Mouse (Mus musculus): ENCODE measurements around the gene Zc3hav1l. TPM values are rescaled to one million over a fixed set of nuclear protein-coding genes. Genes with fewer than 3 reads are reported as not detected.

Gene Zc3hav1l
- 4.8 and 5.4 TPM in 2 replicates for polyA plus RNA-seq (2015; fragmentation: Nextera tagmentation; extraction: Ambion mirVana)

- no peaks in the 10 kb centered on the region for H3K27me3 ChIP-seq (replicated peaks; ENCODE audit: control insufficient read depth, insufficient read depth, low read length)
- peak within 1 kb of the TSS; percentile 82 for H3K4me3 ChIP-seq (ENCODE audit: low read length)
- H3K9me3 ChIP-seq (ENCODE audit: control insufficient read depth, low read length) = no peaks in the 10 kb centered on the region
- H3K9ac ChIP-seq (ENCODE audit: low read depth, low read length) = peak within 1 kb of the TSS; percentile 98
- peak; percentile 98 for ATAC-seq
- under 1% methylated on average over 69 of the region's 70 CpGs for WGBS
- H3K27ac ChIP-seq (ENCODE audit: low read length) = peak within 1 kb of the TSS; percentile 96
- peaks cover 13% of the 10 kb centered on the region; the same call in 1 of the 2 replicates for H3K36me3 ChIP-seq (ENCODE audit: control insufficient read depth, insufficient read depth, low read length)
- peak within 1 kb of the TSS; percentile 69 for H3K4me2 ChIP-seq (ENCODE audit: low read depth, low read length)
- H3K4me1 ChIP-seq (ENCODE audit: control insufficient read depth, insufficient read depth, low read length) = no peaks in the 10 kb centered on the region
These were observed at the start of gene Zc3hav1l for GRCm38 (mm10) chr6:38298761-38299401. Gene Zc3hav1l, minus strand, starts transcription at chr6:38299259.

GRCm38 (mm10) chr6:38347875-38348274 is 48.8 kb upstream of the Zc3hav1l start:
- no peak overlapping the region for H3K9ac ChIP-seq (ENCODE audit: low read depth, low read length)
- H3K4me3 ChIP-seq (ENCODE audit: low read length) = no peak overlapping the region
- ATAC-seq = no peak
- no peaks in the 10 kb centered on the region for H3K36me3 ChIP-seq (ENCODE audit: control insufficient read depth, insufficient read depth, low read length)
- peaks cover 15% of the 10 kb centered on the region; the same call in 1 of the 2 replicates for H3K4me1 ChIP-seq (ENCODE audit: control insufficient read depth, insufficient read depth, low read length)
- H3K27me3 ChIP-seq (replicated peaks; ENCODE audit: control insufficient read depth, insufficient read depth, low read length) = no peaks in the 10 kb centered on the region; the same call in 1 of the 2 replicates
- 71% methylated on average over 5 of the region's 5 CpGs for WGBS
- H3K27ac ChIP-seq (ENCODE audit: low read length) = no peak overlapping the region
- H3K4me2 ChIP-seq (ENCODE audit: low read depth, low read length) = no peak overlapping the region
- no peaks in the 10 kb centered on the region for H3K9me3 ChIP-seq (ENCODE audit: control insufficient read depth, low read length)

GRCm38 (mm10) chr6:38345796-38346195 is 46.7 kb upstream of the Zc3hav1l start:
- H3K9me3 ChIP-seq (ENCODE audit: control insufficient read depth, low read length) = no peaks in the 10 kb centered on the region
- no peak overlapping the region for H3K4me2 ChIP-seq (ENCODE audit: low read depth, low read length)
- H3K4me1 ChIP-seq (ENCODE audit: control insufficient read depth, insufficient read depth, low read length) = peaks cover 15% of the 10 kb centered on the region; the same call in 1 of the 2 replicates
- H3K27me3 ChIP-seq (replicated peaks; ENCODE audit: control insufficient read depth, insufficient read depth, low read length) = no peaks in the 10 kb centered on the region; the same call in 1 of the 2 replicates
- no peak overlapping the region for H3K9ac ChIP-seq (ENCODE audit: low read depth, low read length)
- no peak overlapping the region for H3K4me3 ChIP-seq (ENCODE audit: low read length)
- ATAC-seq = peak; percentile 82
- H3K36me3 ChIP-seq (ENCODE audit: control insufficient read depth, insufficient read depth, low read length) = no peaks in the 10 kb centered on the region
- 42% methylated on average over 7 of the region's 7 CpGs for WGBS
- no peak overlapping the region for H3K27ac ChIP-seq (ENCODE audit: low read length)

- H3K4me2 ChIP-seq (ENCODE audit: low read depth, low read length) = no peak overlapping the region
- no peak for ATAC-seq
- H3K27ac ChIP-seq (ENCODE audit: low read length) = no peak overlapping the region
- WGBS = 80% methylated on average over 7 of the region's 7 CpGs
- H3K9ac ChIP-seq (ENCODE audit: low read depth, low read length) = no peak overlapping the region
- H3K4me1 ChIP-seq (ENCODE audit: control insufficient read depth, insufficient read depth, low read length) = peaks cover 13% of the 10 kb centered on the region; the same call in 1 of the 2 replicates
- no peaks in the 10 kb centered on the region for H3K9me3 ChIP-seq (ENCODE audit: control insufficient read depth, low read length)
- H3K4me3 ChIP-seq (ENCODE audit: low read length) = no peak overlapping the region
- no peaks in the 10 kb centered on the region for H3K27me3 ChIP-seq (replicated peaks; ENCODE audit: control insufficient read depth, insufficient read depth, low read length)
- no peaks in the 10 kb centered on the region for H3K36me3 ChIP-seq (ENCODE audit: control insufficient read depth, insufficient read depth, low read length)
These were observed 45.1 kb upstream of the Zc3hav1l start for GRCm38 (mm10) chr6:38344006-38344670.

- no peaks in the 10 kb centered on the region for H3K27me3 ChIP-seq (replicated peaks; ENCODE audit: control insufficient read depth, insufficient read depth, low read length)
- H3K27ac ChIP-seq (ENCODE audit: low read length) = no peak overlapping the region
- ATAC-seq = no peak
- H3K4me1 ChIP-seq (ENCODE audit: control insufficient read depth, insufficient read depth, low read length) = peaks cover 13% of the 10 kb centered on the region; the same call in 1 of the 2 replicates
- no peak overlapping the region for H3K4me3 ChIP-seq (ENCODE audit: low read length)
- no peaks in the 10 kb centered on the region for H3K9me3 ChIP-seq (ENCODE audit: control insufficient read depth, low read length)
- H3K9ac ChIP-seq (ENCODE audit: low read depth, low read length) = no peak overlapping the region
- 46% methylated on average over 3 of the region's 3 CpGs for WGBS
- no peaks in the 10 kb centered on the region for H3K36me3 ChIP-seq (ENCODE audit: control insufficient read depth, insufficient read depth, low read length)
- no peak overlapping the region for H3K4me2 ChIP-seq (ENCODE audit: low read depth, low read length)
These were observed 44.5 kb upstream of the Zc3hav1l start for GRCm38 (mm10) chr6:38343581-38343980.

GRCm38 (mm10) chr6:38342666-38342992 is 43.6 kb upstream of the Zc3hav1l start:
- WGBS = 54% methylated on average over 8 of the region's 8 CpGs
- H3K4me1 ChIP-seq (ENCODE audit: control insufficient read depth, insufficient read depth, low read length) = peaks cover 13% of the 10 kb centered on the region; the same call in 1 of the 2 replicates
- H3K36me3 ChIP-seq (ENCODE audit: control insufficient read depth, insufficient read depth, low read length) = no peaks in the 10 kb centered on the region
- no peak for ATAC-seq
- H3K4me3 ChIP-seq (ENCODE audit: low read length) = no peak overlapping the region
- peak overlapping the region; percentile 36; the same call in 1 of the 2 replicates for H3K4me2 ChIP-seq (ENCODE audit: low read depth, low read length)
- no peak overlapping the region for H3K9ac ChIP-seq (ENCODE audit: low read depth, low read length)
- H3K9me3 ChIP-seq (ENCODE audit: control insufficient read depth, low read length) = no peaks in the 10 kb centered on the region
- no peaks in the 10 kb centered on the region for H3K27me3 ChIP-seq (replicated peaks; ENCODE audit: control insufficient read depth, insufficient read depth, low read length)
- no peak overlapping the region for H3K27ac ChIP-seq (ENCODE audit: low read length)

GRCm38 (mm10) chr6:38341751-38342665 is 42.9 kb upstream of the Zc3hav1l start:
- no peak overlapping the region for H3K4me3 ChIP-seq (ENCODE audit: low read length)
- ATAC-seq = peak; percentile 39
- H3K27ac ChIP-seq (ENCODE audit: low read length) = no peak overlapping the region
- peak overlapping the region; percentile 36 for H3K4me2 ChIP-seq (ENCODE audit: low read depth, low read length)
- H3K4me1 ChIP-seq (ENCODE audit: control insufficient read depth, insufficient read depth, low read length) = peaks cover 13% of the 10 kb centered on the region; the same call in 1 of the 2 replicates
- no peaks in the 10 kb centered on the region for H3K27me3 ChIP-seq (replicated peaks; ENCODE audit: control insufficient read depth, insufficient read depth, low read length)
- no peaks in the 10 kb centered on the region for H3K9me3 ChIP-seq (ENCODE audit: control insufficient read depth, low read length)
- no peak overlapping the region for H3K9ac ChIP-seq (ENCODE audit: low read depth, low read length)
- no peaks in the 10 kb centered on the region for H3K36me3 ChIP-seq (ENCODE audit: control insufficient read depth, insufficient read depth, low read length)
- 33% methylated on average over 11 of the region's 11 CpGs for WGBS

GRCm38 (mm10) chr6:38339078-38339477 is 40.0 kb upstream of the Zc3hav1l start:
- no peak overlapping the region for H3K4me3 ChIP-seq (ENCODE audit: low read length)
- no peaks in the 10 kb centered on the region for H3K9me3 ChIP-seq (ENCODE audit: control insufficient read depth, low read length)
- peaks cover 20% of the 10 kb centered on the region; the same call in 1 of the 2 replicates for H3K4me1 ChIP-seq (ENCODE audit: control insufficient read depth, insufficient read depth, low read length)
- WGBS = 69% methylated on average over 2 of the region's 2 CpGs
- no peak overlapping the region for H3K4me2 ChIP-seq (ENCODE audit: low read depth, low read length)
- H3K27ac ChIP-seq (ENCODE audit: low read length) = no peak overlapping the region
- H3K27me3 ChIP-seq (replicated peaks; ENCODE audit: control insufficient read depth, insufficient read depth, low read length) = no peaks in the 10 kb centered on the region
- no peak for ATAC-seq
- H3K9ac ChIP-seq (ENCODE audit: low read depth, low read length) = no peak overlapping the region
- no peaks in the 10 kb centered on the region for H3K36me3 ChIP-seq (ENCODE audit: control insufficient read depth, insufficient read depth, low read length)

GRCm38 (mm10) chr6:38337951-38338350 is 38.9 kb upstream of the Zc3hav1l start:
- peak; percentile 64 for ATAC-seq
- Histone ChIP-seq H3K9me3 (ENCODE audit: control insufficient read depth, low read length) (no peaks in the 10 kb centered on the region), H3K9ac (ENCODE audit: low read depth, low read length) (no peak overlapping the region), H3K27me3 (replicated peaks; ENCODE audit: control insufficient read depth, insufficient read depth, low read length) (no peaks in the 10 kb centered on the region), H3K4me1 (ENCODE audit: control insufficient read depth, insufficient read depth, low read length) (peaks cover 13% of the 10 kb centered on the region; the same call in 1 of the 2 replicates), H3K27ac (ENCODE audit: low read length) (0 out of 2 replicates have a peak overlapping the region, but pooled peaks have one; percentile 1), H3K4me3 (ENCODE audit: low read length) (no peak overlapping the region), H3K4me2 (ENCODE audit: low read depth, low read length) (no peak overlapping the region), H3K36me3 (ENCODE audit: control insufficient read depth, insufficient read depth, low read length) (no peaks in the 10 kb centered on the region)
- WGBS = 64% methylated on average over 6 of the region's 6 CpGs
